27 mouse cellular contexts compared by ENCODE assay signal in the genomic region with DNA sequence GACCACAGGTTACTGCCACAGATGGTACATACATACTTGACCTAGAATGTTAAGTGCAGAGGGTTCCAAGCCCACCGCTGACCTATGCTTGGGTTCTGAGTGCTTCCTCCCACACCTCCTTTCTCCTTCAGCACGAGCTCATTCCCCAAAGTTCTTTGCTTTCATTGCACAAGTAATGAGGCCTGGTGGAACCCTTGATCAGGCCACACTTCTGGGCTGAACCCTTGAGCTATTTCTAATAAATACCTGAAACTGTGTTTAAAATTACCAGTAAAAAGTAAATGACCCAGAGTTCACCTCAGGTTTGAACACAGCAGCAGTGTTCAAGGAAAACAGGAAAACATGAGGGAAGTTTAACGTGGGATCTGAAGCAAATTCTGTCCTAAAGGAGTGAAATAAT. TPM values are rescaled to one million over a fixed set of nuclear protein-coding genes. Genes with fewer than 3 reads are reported as not detected.
A peak's percentile ranks its signal among the peaks of the same experiment; 100 is the strongest.
DNase-seq lines count a peak whose midpoint lies in the region; ATAC-seq and TF ChIP-seq lines count a peak whose summit lies in the region.
"Had no signal": no experiment of that assay in that cellular context is flagged by ENCODE, and none has a peak within 500 bp of the region (broad histone marks: within the 10 kb centered on the region; RNA-seq: fewer than 3 reads in every experiment).

No protein-coding gene starts in this region.

- no peak for TF ChIP-seq POLR2A in limb, embryonic 14.5 days (IDR thresholded peaks at IDR 0.05; ENCODE audit: borderline replicate concordance, extremely low read depth, insufficient read depth, insufficient read length)

- H3K27me3 ChIP-seq in limb, embryonic 12.5 days, result no peaks in the 10 kb centered on the region
- peaks cover 4% of the 10 kb centered on the region; the same call in 1 of the 2 replicates for H3K27me3 ChIP-seq in limb, embryonic 10.5 days (ENCODE audit: low read depth, poor library complexity, severe bottlenecking)
- H3K27me3 ChIP-seq in limb, embryonic 14.5 days (ENCODE audit: control insufficient read depth, insufficient read depth, low read length), result no peaks in the 10 kb centered on the region
- H3K27me3 ChIP-seq: CH12.LX; embryonic facial prominence, embryonic 12.5 days; forebrain, embryonic 13.5 days; forebrain, embryonic 15.5 days; Patski had no signal

- peak; percentile 82 for ATAC-seq in limb, embryonic 12.5 days (ENCODE audit: insufficient number of reproducible peaks, insufficient read depth, low FRiP score, low TSS enrichment, low read depth)
- peak; percentile 60 for ATAC-seq in limb, embryonic 14.5 days (ENCODE audit: low FRiP score, low read depth)
- ATAC-seq: activated CD4-positive, CD25-positive, alpha-beta regulatory T cell, adult 4 months; CD4-positive, CD25-positive, alpha-beta regulatory T cell, adult 4 months; forebrain, embryonic 13.5 days; forebrain, embryonic 15.5 days; forebrain, postnatal 0 days; Patski had no signal

- whole genome bisulfite sequencing in limb, embryonic 12.5 days, result 38% methylated on average over 3 of the region's 3 CpGs
- WGBS in limb, embryonic 10.5 days, result 73% methylated on average over 3 of the region's 3 CpGs
- 18% methylated on average over 3 of the region's 3 CpGs for WGBS in limb, embryonic 14.5 days

- peaks cover 30% of the 10 kb centered on the region for H3K4me1 ChIP-seq in limb, embryonic 12.5 days (replicated peaks)
- H3K4me1 ChIP-seq in limb, embryonic 10.5 days, result peaks cover 13% of the 10 kb centered on the region
- H3K4me1 ChIP-seq in limb, embryonic 14.5 days (ENCODE audit: control insufficient read depth, insufficient read depth, low read length), result peaks cover 9% of the 10 kb centered on the region
- H3K4me1 ChIP-seq: embryonic facial prominence, embryonic 12.5 days; forebrain, embryonic 13.5 days; forebrain, embryonic 15.5 days had no signal

- H3K9me3 ChIP-seq in limb, embryonic 12.5 days, result peaks cover 18% of the 10 kb centered on the region
- peaks cover 4% of the 10 kb centered on the region; the same call in 1 of the 2 replicates for H3K9me3 ChIP-seq in limb, embryonic 10.5 days (replicated peaks)
- H3K9me3 ChIP-seq in limb, embryonic 14.5 days (ENCODE audit: control insufficient read depth, low read length), result peaks cover 10% of the 10 kb centered on the region
- H3K9me3 ChIP-seq: embryonic facial prominence, embryonic 12.5 days had no signal

- no peak overlapping the region for H3K4me2 ChIP-seq in limb, embryonic 12.5 days
- H3K4me2 ChIP-seq in limb, embryonic 14.5 days (replicated peaks; ENCODE audit: low read depth, low read length, severe bottlenecking), result no peak overlapping the region
- H3K4me2 ChIP-seq: embryonic facial prominence, embryonic 12.5 days; forebrain, embryonic 13.5 days; forebrain, embryonic 15.5 days had no signal

- DNase-seq in heart, adult 11 months, result peak; percentile 66
- no peak for DNase-seq in heart, adult 8-10 months (ENCODE audit: low spot score)
- DNase-seq in limb, embryonic 10.5 days (ENCODE audit: low spot score), result no peak
- peak; percentile 26 for DNase-seq in limb, embryonic 14.5 days (ENCODE audit: low spot score)
- no peak for DNase-seq in cerebellum, adult 9-11 months
- DNase-seq: adrenal gland, adult 8-10 months; adrenal gland, postnatal 25 days; B cell, adult 2 months; cerebellum, adult 11 months; cerebellum, adult 18-20 months; cerebellum, adult 8-10 months; cerebellum, postnatal 10 days; forebrain, postnatal 0 days had no signal

- H3K27ac ChIP-seq in limb, embryonic 12.5 days, result 0 out of 2 replicates have a peak overlapping the region, but pooled peaks have one; percentile 62
- H3K27ac ChIP-seq in limb, embryonic 10.5 days, result no peak overlapping the region
- no peak overlapping the region for H3K27ac ChIP-seq in limb, embryonic 14.5 days (replicated peaks; ENCODE audit: low read depth, low read length)
- H3K27ac ChIP-seq: embryonic facial prominence, embryonic 10.5 days; embryonic facial prominence, embryonic 12.5 days; forebrain, embryonic 13.5 days; forebrain, embryonic 15.5 days had no signal

- no peak overlapping the region for H3K9ac ChIP-seq in limb, embryonic 12.5 days (replicated peaks)
- H3K9ac ChIP-seq in limb, embryonic 14.5 days (ENCODE audit: low read depth, low read length, severe bottlenecking), result no peak overlapping the region
- H3K9ac ChIP-seq: embryonic facial prominence, embryonic 12.5 days; forebrain, embryonic 13.5 days; forebrain, embryonic 15.5 days; forebrain, postnatal 0 days had no signal

- H3K4me3 ChIP-seq in limb, embryonic 12.5 days (replicated peaks), result no peak overlapping the region
- no peak overlapping the region for H3K4me3 ChIP-seq in limb, embryonic 10.5 days
- no peak overlapping the region for H3K4me3 ChIP-seq in limb, embryonic 14.5 days (replicated peaks; ENCODE audit: low read length)
- H3K4me3 ChIP-seq: embryonic facial prominence, embryonic 10.5 days; embryonic facial prominence, embryonic 12.5 days; forebrain, embryonic 13.5 days; forebrain, embryonic 15.5 days had no signal

- peaks cover 17% of the 10 kb centered on the region; the same call in 1 of the 2 replicates for H3K36me3 ChIP-seq in limb, embryonic 12.5 days
- no peaks in the 10 kb centered on the region for H3K36me3 ChIP-seq in limb, embryonic 10.5 days
- H3K36me3 ChIP-seq in limb, embryonic 14.5 days (ENCODE audit: control insufficient read depth, insufficient read depth, low read length), result peaks cover 3% of the 10 kb centered on the region
- H3K36me3 ChIP-seq: embryonic facial prominence, embryonic 12.5 days; forebrain, embryonic 15.5 days; G1E had no signal

RNA-seq across cellular contexts. Expression of gene L1td1, which starts 59.5 kb away (rescaled TPM):
- total RNA-seq in heart, adult 8-10 months (2022), result not detected
- polyA plus RNA-seq in limb, embryonic 12.5 days (2016; fragmentation: Nextera tagmentation; extraction: Ambion mirVana), result 1.1 and 2.7 TPM in 2 replicates
- polyA plus RNA-seq in limb, embryonic 10.5 days (2016; fragmentation: Nextera tagmentation; extraction: Ambion mirVana), result 0.61 TPM in 1 of 2 replicates, not detected in the other
- polyA plus RNA-seq in limb, embryonic 14.5 days (2012; rRNA removed), result 0.78 and 1.6 TPM in 2 replicates
- 0.40 and 0.62 TPM in 2 replicates for polyA plus RNA-seq in limb, embryonic 14.5 days (2014; fragmentation: Nextera tagmentation; extraction: Ambion mirVana)
- total RNA-seq: adrenal gland, adult 18-20 months; adrenal gland, postnatal 25 days; adrenal gland, postnatal 4 days; CH12.LX; forebrain, postnatal 0 days had no signal
- polyA plus RNA-seq: activated CD4-positive, CD25-positive, alpha-beta regulatory T cell, adult 4 months; embryonic facial prominence, embryonic 14.5 days; forebrain, embryonic 11.5 days; forebrain, embryonic 13.5 days; forebrain, embryonic 15.5 days; G1E; Patski had no signal

Comparison
In these comparisons a context has a peak if more than half of its experiments do, and no peak if none do; other contexts are left out.
1. DNase-seq: peak in heart, adult 11 months (single experiment) and limb, embryonic 14.5 days (single experiment); none in heart, adult 8-10 months (single experiment), limb, embryonic 10.5 days (single experiment) and cerebellum, adult 9-11 months (single experiment).